ENCODE assay signal across 14 mouse cellular contexts in the genomic region with DNA sequence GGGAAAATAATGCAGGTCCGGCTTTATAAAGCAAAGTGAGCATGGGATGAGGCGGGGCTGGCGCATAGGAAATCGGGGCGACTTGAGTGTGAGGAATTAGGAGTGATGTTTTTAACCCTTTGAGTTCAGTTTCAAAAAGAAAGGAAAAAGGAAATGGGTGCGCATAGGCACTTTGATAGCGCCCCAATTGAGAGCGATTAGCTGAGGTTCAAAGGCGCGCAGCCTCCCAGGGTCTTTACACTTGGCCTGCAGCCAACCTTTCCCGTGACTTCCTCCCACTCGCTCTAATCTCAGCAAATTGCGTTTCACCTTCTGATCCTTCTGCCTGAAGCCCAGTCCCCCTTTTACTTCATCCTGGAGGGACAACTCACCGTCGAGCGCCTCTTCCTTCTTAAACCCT. TPM values are rescaled to one million over a fixed set of nuclear protein-coding genes. Genes with fewer than 3 reads are reported as not detected.
DNase-seq lines count a peak whose midpoint lies in the region; ATAC-seq lines count a peak whose summit lies in the region.
"Had no signal": no experiment of that assay in that cellular context is flagged by ENCODE, and none has a peak within 500 bp of the region (broad histone marks: within the 10 kb centered on the region; RNA-seq: fewer than 3 reads in every experiment).

No protein-coding gene starts in this region.

- H3K9ac ChIP-seq in forebrain, embryonic 15.5 days (replicated peaks): 0 out of 2 replicates have a peak overlapping the region, but pooled peaks have one; percentile 4
- H3K9ac ChIP-seq in midbrain, embryonic 11.5 days (ENCODE audit: low read length): no peak overlapping the region

- DNase-seq in cerebellum, postnatal 10 days: peak; percentile 56 to 58
- DNase-seq in cerebellum, adult 11 months: no peak
- no peak for DNase-seq in embryonic facial prominence, embryonic 10.5 days (ENCODE audit: low spot score)
- DNase-seq in midbrain, embryonic 11.5 days (ENCODE audit: low spot score, missing footprints): no peak
- no peak for DNase-seq in right cerebral cortex, postnatal 36 days (ENCODE audit: low spot score in 2 of 2)
- no peak for DNase-seq in thymus, postnatal 25 days
- DNase-seq: adrenal gland, adult 8-10 months; gastrocnemius, postnatal 25 days; lung, adult 2 months; thymus, adult 18-20 months had no signal

- no peak overlapping the region for H3K4me3 ChIP-seq in embryonic facial prominence, embryonic 10.5 days
- no peak overlapping the region; the same call in 1 of the 2 replicates for H3K4me3 ChIP-seq in forebrain, embryonic 15.5 days
- no peak overlapping the region for H3K4me3 ChIP-seq in midbrain, embryonic 11.5 days (ENCODE audit: low read depth, low read length)

- WGBS in embryonic facial prominence, embryonic 10.5 days: 76% methylated on average over 16 of the region's 16 CpGs
- WGBS in forebrain, embryonic 15.5 days: 25% methylated on average over 16 of the region's 16 CpGs
- WGBS in midbrain, embryonic 11.5 days: 81% methylated on average over 16 of the region's 16 CpGs

- no peak for ATAC-seq in forebrain, embryonic 15.5 days (replicated peaks)
- no peak for ATAC-seq in midbrain, embryonic 11.5 days (ENCODE audit: low FRiP score)
- no peak for ATAC-seq in granulocyte monocyte progenitor cell, adult 5-6 weeks (replicated peaks; ENCODE audit: poor library complexity, severe bottlenecking)
- ATAC-seq: inflammation-experienced regulatory T-cells, adult 6 months had no signal

- peak overlapping the region; percentile 30 for H3K4me2 ChIP-seq in forebrain, embryonic 15.5 days (replicated peaks)
- H3K4me2 ChIP-seq in midbrain, embryonic 11.5 days: no peak overlapping the region

- peaks cover 25% of the 10 kb centered on the region for H3K36me3 ChIP-seq in embryonic facial prominence, embryonic 10.5 days (replicated peaks)
- H3K36me3 ChIP-seq in forebrain, embryonic 15.5 days: no peaks in the 10 kb centered on the region
- H3K36me3 ChIP-seq in midbrain, embryonic 11.5 days (ENCODE audit: control insufficient read depth, insufficient read depth, low read length): peaks cover 12% of the 10 kb centered on the region

- 0 out of 2 replicates have a peak overlapping the region, but pooled peaks have one; percentile 73 for H3K27ac ChIP-seq in embryonic facial prominence, embryonic 10.5 days (replicated peaks)
- H3K27ac ChIP-seq in forebrain, embryonic 15.5 days (replicated peaks): peak overlapping the region; percentile 95
- peak overlapping the region; percentile 94; the same call in 1 of the 2 replicates for H3K27ac ChIP-seq in midbrain, embryonic 11.5 days (ENCODE audit: low read depth, low read length)
- H3K27ac ChIP-seq: kidney, postnatal 0 days had no signal

- peaks cover 8% of the 10 kb centered on the region for H3K9me3 ChIP-seq in embryonic facial prominence, embryonic 10.5 days
- H3K9me3 ChIP-seq in forebrain, embryonic 15.5 days: no peaks in the 10 kb centered on the region
- no peaks in the 10 kb centered on the region; the same call in 1 of the 2 replicates for H3K9me3 ChIP-seq in midbrain, embryonic 11.5 days (ENCODE audit: control insufficient read depth, low read length)

- no peaks in the 10 kb centered on the region for H3K27me3 ChIP-seq in embryonic facial prominence, embryonic 10.5 days (replicated peaks; ENCODE audit: low read depth, poor library complexity, severe bottlenecking)
- H3K27me3 ChIP-seq in forebrain, embryonic 15.5 days: no peaks in the 10 kb centered on the region
- no peaks in the 10 kb centered on the region for H3K27me3 ChIP-seq in midbrain, embryonic 11.5 days (ENCODE audit: control insufficient read depth, insufficient read depth, low read length)

- peaks cover 81% of the 10 kb centered on the region for H3K4me1 ChIP-seq in embryonic facial prominence, embryonic 10.5 days
- peaks cover 82% of the 10 kb centered on the region for H3K4me1 ChIP-seq in forebrain, embryonic 15.5 days
- H3K4me1 ChIP-seq in midbrain, embryonic 11.5 days (ENCODE audit: control insufficient read depth, insufficient read depth, low read length): peaks cover 63% of the 10 kb centered on the region

RNA-seq across cellular contexts. Expression of gene Boc, which starts 25.8 kb away (rescaled TPM):
- polyA plus RNA-seq in embryonic facial prominence, embryonic 10.5 days (2016; fragmentation: Nextera tagmentation; extraction: Ambion mirVana): 14.2 and 14.3 TPM in 2 replicates
- polyA plus RNA-seq in forebrain, embryonic 15.5 days (2015; fragmentation: Nextera tagmentation; extraction: Ambion mirVana): 15.3 and 16.9 TPM in 2 replicates
- 37.8 and 44.7 TPM in 2 replicates for polyA plus RNA-seq in midbrain, embryonic 11.5 days (2014; fragmentation: Nextera tagmentation; extraction: Ambion mirVana)
- total RNA-seq in granulocyte monocyte progenitor cell, adult 5-6 weeks (2014; fragmentation: Nextera tagmentation): 0.30 TPM in 1 of 2 replicates, not detected in the other
- 0.05 and 0.47 TPM in 2 replicates for total RNA-seq in granulocyte monocyte progenitor cell, adult 5-6 weeks (2017)

Comparison
In these comparisons a context has a peak if more than half of its experiments do, and no peak if none do; other contexts are left out.
1. DNase-seq: peak in cerebellum, postnatal 10 days (2 of 2); none in cerebellum, adult 11 months (single experiment), embryonic facial prominence, embryonic 10.5 days (single experiment), midbrain, embryonic 11.5 days (single experiment), right cerebral cortex, postnatal 36 days (0 of 2) and thymus, postnatal 25 days (single experiment).
2. Peak in every context shown above with its lines, with median percentiles within 50 percentile points of each other: H3K27ac ChIP-seq.